Mouse (Mus musculus): ENCODE data around the gene Dynll2. TPM values are rescaled to one million over a fixed set of nuclear protein-coding genes. Genes with fewer than 3 reads are reported as not detected.
A peak's percentile ranks its signal among the peaks of the same experiment; 100 is the strongest.
"Not testable (repeated sequence)": the region's sequence is repeated elsewhere in the genome, so short reads cannot be mapped to it uniquely, and the experiment has no call there.

Gene Dynll2
- total RNA-seq, 2 experiments from 2014 or later, result 17.3 to 20.9 TPM

DNA sequence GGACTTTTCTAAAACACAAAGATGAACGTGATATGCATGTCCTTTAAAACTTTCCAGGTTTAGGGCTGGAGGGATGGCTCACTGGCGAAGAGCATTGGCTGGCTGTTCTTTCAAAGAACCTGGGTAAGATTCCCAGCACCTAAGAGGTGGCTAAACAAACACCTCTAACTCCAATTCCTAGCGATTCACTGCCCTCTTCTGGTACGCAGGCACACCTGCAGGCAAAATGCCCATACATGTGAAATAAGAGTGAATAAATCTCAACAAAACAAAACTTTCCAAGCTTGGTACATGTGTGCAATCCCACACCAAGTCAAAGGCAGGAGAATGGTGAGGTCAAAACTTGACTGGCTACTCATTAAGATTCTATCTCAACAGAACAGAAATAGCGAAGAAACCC lies 12.4 kb upstream of the Dynll2 start:
- no peak for ATAC-seq (replicated peaks; ENCODE audit: poor library complexity, severe bottlenecking)

DNA sequence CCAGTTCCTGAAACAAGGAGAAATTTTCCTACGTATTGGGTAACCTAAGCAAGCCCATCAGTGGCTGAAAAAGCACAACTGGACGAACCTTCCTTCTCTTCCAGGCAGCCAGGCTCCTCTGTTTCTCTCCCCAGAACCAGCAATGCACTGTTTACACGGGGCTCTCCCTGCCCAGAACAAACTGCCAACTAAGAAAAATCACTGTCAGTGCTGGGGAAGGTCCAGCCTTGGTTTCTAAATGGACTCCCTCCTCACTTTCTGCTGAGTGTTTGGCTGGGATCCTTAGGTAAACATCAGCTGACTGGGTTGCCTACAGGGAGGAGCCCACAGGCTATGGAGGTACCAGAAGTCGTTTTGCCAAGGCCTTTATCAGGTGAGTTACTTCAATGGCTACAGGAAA lies 4.5 kb upstream of the Dynll2 start:
- ATAC-seq (replicated peaks; ENCODE audit: poor library complexity, severe bottlenecking), result no peak

DNA sequence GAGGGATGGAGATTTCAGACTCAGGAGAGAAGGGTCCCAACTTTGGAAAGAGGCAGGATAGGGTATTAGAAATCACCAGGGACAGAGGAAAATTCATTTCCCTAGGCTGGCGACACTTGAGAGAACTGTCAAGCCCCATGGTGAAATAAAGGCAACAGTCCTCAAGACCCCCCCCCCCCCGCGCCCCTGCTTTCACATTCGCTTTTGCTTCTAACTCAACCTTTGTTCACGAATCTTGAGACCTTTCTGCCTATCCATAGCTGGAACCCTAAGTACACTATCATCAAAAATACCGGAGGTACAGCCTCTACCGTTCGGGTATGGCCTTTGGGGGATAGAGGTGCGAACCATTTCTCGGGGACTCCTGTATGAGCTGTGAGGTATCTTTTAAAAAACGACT lies 528 bp upstream of the Dynll2 start:
- no peak for ATAC-seq (replicated peaks; ENCODE audit: poor library complexity, severe bottlenecking)

DNA sequence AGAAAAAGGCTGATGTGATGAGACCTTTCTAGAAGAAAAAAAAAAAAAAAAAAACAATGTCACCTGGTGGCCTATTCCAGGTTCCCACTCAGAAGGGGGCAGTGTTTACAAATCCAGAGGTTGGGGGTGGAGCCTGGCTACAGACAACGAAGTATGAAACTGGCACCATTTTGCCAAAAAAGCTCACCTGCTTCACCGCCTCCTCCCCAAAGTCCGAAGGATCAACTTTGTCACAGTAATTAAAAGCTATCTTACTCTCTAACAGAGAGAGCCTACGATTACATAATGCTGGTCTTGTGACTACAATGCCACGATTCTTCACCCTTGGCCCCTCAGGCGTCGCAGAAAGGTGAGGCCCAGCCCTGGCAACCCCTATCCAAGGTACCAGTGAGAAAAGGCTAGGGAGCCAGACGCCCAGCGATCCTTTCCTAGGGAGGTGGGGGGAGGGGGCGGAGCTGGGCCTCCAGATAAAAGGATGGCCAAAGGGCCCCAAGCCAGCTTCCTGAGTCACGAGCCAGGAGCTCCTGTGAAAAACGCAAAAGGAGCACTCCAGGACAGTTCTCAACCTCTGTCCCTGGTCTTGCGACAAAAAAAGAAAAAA lies 1.1 kb downstream of the Dynll2 start:
- ATAC-seq (replicated peaks; ENCODE audit: poor library complexity, severe bottlenecking), result peak; percentile 20; the same call in 1 of the 2 replicates

DNA sequence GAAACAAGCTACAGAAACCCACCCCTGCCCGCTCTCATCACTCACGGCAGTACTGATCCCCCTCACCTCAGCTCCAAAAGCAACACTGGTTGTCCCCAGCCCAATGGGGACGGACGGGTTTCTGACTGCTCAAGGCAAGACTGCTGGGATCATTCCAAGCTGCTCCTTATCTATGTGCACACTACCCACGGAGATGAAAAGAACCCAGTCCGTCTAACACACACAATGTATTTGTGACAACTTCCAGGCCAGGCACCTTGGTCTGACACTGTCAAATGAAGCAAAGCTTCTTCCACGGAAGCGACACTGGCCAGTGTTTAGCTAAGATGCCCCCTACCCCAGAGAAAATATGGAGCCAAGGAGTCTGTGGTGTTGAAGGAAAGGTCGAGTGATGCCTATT lies 1.7 kb downstream of the Dynll2 start:
- no peak for ATAC-seq (replicated peaks; ENCODE audit: poor library complexity, severe bottlenecking)

DNA sequence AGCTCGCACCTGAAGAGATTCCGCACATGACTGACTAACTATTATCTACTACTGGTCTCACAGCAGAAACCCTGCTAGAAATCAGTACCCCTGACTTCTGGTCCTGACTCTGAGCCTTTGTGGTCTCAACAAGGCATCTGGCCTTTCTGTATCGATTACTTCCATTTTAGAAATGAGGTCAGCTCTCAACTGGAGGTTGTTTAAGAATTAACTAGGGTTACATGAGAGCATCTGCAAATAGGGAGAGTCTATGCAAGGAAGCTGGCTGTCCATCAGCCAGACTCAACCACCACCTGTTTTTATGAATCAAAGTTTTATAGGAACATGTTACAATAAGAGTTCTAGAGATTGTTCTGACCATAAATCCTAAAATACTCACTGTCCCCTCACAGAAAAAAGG lies 2.8 kb downstream of the Dynll2 start:
- ATAC-seq (replicated peaks; ENCODE audit: poor library complexity, severe bottlenecking), result no peak

DNA sequence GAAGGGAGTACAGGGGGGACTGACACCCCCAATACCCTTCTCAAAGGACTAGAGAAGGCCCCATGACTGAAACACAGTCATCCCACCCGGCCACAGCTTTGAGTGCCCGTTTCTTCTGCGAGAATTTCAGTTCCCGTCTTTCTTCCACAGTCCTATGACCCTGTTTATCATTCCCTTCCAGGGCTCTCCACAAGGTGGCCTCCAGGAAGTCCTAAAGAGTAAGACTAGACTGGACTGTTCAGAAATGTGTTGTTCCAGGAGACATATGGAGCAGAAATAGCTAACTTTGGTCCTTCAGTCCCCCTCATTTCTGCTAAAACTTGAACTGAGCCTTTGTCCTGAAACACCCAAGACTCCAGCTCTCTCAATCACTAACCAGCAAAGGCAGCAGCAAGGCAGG lies 8.4 kb downstream of the Dynll2 start:
- no peak for ATAC-seq (replicated peaks; ENCODE audit: poor library complexity, severe bottlenecking)

DNA sequence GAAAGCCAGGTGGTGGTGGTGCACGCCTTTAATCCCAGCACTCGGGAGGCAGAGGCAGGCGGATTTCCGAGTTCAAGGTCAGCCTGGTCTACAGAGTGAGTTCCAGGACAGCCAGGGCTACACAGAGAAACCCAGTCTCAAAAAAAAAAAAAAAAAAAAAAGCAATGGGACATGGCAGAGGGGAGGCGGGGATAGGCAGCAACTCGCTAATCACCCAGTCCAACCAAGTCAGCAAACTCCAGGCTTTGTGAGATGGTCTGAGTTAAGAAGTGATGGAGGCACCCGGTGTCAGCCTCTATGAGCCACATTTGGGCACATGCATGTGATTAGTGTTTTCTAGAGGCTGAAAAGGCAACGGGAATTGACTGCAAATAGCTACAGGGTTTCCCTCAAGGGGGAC lies 10.3 kb downstream of the Dynll2 start:
- ATAC-seq (replicated peaks; ENCODE audit: poor library complexity, severe bottlenecking), result not testable (repeated sequence)

DNA sequence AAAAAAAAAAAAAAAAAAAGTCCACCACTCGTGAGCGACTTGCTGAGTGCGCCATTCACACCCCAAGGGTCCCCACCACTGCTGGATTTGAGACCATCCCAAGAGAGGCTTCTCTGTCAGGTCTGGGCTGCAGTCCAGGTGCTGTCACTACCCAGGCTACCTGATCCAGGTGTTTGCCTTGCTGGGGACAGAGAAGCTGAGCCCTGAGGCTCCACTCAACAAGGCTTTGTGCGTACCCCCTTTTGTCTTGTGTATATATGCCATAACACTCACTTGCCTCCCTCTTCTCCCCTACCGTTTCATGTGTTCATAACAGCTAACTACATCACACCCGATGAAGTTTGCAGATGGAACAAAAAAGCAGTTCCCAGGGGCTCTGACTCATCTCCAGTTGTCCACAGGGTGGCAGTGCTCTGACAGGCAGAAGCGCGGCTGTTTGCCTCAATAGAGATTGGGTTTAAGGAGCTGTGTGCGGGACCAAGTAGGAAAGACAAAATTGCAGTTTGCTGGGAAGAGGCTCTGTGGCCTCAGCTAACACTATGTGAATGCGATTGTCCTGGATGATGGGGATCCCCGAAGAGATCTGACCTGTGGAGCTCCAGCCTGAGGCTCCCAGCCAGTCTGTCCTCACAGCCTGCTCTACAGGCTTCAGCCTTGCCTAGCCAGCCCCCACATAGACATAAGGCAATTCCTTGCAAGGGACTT lies 12.7 kb downstream of the Dynll2 start:
- ATAC-seq (replicated peaks; ENCODE audit: poor library complexity, severe bottlenecking), result peak; percentile 70

DNA sequence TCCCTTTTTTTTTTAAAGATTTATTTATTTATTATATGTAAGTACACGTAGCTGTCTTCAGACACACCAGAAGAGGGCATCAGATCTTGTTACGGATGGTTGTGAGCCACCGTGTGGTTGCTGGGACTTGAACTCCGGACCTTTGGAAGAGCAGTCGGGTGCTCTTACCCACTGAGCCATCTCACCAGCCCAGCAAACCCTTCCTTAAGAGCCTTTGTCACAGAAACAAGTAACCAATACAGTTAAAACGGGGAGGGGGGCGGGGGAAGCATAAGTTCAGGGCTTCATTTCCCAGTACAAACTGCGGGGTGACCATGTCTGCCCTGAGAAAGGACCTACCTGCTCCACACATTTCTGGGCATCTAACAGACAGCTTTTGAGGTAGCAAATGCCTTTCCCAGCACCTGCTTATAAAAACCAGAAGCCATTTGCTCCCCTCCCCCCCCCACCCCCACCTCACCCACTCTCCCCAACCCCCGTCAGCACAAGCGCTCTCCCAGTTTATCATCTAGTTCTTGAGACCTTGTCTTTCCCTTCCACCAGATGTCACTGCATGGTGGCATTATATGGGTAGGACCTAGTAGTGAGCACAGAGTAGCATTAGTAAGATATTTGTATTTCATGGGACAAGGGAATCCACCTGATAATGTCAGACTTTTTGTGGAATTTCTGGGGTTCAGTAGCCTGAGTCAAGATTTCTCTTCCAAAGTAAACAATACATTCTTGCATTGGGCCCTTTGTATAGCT lies 13.6 kb downstream of the Dynll2 start:
- no peak for ATAC-seq (replicated peaks; ENCODE audit: poor library complexity, severe bottlenecking)

DNA sequence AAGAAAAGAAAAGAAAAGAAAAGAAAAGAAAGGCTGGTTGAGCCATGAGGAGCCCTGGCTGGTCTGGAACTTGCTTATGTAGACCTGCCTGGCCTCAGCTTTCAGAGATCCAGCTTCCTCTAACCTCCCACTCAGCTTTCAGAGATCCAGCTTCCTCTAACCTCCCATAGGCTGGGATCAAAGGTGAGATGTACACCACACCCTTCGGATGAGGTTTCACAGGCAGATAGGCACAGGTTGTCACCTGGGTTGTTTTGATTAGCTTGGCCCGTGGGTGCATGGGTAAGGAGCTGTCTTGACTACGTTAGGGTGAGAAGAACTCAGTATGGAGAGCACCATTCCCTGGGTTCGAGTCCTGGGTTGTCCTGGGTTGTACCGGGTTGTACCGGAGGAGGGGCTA lies 14.5 kb downstream of the Dynll2 start:
- ATAC-seq (replicated peaks; ENCODE audit: poor library complexity, severe bottlenecking), result no peak

DNA sequence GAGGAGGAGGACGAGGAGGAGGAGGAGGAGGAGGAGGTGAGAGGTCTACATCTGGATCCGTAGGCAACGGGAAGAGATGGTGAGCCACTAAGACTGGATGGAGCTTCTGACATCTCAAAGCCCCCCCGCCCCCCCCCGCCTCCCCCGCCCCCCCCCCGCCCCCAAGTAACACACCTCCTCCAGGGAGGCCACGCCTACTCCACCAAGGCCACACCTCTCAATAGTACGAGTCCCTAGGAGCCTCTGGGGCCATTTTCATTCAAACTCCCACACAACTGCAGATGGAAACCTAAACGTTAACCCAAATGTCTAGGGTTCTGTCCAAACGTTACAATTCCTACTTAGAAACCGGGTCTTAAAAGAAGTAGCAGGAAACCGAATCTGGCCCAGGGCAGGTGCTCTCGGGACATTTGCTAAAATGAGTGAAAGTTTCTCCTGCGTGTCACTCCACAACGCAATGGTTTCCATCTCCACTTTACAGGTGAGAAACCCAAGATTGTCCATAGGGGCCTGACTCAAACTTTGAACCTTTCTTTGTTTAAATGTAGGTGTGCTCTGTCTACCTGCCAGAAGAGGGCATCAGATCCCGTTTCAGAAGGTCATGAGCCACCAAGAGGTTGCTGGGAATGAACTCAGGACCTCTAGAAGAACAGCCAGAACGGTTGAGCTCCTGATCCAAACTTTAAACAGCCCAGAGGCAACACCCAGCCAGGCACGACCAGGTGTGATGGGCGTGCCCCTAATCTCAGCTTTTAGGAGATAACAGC lies 18.8 kb downstream of the Dynll2 start:
- ATAC-seq (replicated peaks; ENCODE audit: poor library complexity, severe bottlenecking), result no peak

DNA sequence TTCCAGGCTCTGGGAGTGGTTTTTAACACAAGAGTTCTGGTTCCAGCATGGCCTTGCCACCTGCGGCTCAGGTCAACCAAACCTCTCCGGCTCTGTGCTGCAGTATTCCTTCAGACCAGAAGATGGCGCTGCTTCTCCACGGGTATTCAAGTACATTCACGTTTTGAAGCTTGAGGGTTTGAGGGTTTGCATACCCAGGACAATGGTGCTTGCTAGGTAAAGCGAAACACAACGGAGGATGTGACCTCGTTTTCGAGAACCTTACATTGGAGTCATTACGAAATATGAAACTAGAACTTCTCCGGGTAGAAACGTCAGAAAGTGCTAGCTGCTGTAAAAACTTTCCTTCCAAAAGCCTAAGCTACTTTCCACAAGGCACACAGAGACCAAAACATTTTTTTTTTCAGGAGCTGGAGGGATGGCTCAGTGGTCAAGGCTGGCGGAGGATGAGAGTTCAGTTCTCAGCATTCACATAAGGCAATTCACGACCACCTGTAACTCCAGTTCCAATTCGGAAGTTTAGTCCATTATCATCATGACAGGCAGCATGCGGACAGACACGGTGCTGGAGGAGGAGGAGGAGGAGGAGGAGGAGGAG lies 19.5 kb downstream of the Dynll2 start:
- ATAC-seq (replicated peaks; ENCODE audit: poor library complexity, severe bottlenecking), result peak; percentile 94

DNA sequence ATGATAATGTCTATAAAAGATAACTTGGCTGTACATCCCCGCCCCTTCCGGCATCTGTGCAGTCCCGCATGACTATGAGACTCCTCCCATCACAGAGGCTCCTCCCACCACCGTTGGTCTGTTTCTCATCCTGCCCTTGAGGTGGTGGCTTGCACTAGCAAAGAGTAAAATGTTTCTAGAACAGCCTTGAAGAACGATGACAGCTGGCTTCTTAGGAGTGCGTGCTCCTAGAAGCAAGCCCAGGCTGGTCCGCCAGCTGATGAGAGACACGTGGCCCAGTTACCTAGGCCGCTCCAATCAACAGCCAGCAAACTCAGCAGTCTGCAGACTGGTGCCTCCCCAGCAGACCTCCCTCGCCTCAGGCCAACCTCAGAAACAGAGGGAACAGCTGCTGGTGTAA lies 21.1 kb downstream of the Dynll2 start:
- no peak for ATAC-seq (replicated peaks; ENCODE audit: poor library complexity, severe bottlenecking)

DNA sequence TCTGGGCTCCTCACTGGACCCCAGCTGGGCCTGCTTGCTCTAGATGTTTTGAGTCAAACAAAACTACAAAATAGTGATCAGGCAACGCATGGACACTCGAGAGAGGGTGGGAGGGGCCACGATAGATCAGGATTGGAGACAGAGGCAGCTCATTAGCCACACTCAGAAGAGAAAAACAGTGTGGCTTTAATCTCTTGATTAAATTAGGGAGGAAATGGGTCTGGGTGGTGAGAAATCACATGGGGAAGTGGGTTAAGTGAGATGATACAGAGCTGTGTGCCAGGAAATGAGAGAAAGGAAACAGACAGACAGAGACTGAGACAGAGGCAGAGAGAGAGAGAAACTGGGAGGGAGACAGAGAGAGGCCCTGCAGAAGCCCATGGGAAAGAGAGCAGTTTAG lies 22.0 kb downstream of the Dynll2 start:
- ATAC-seq (replicated peaks; ENCODE audit: poor library complexity, severe bottlenecking), result no peak

DNA sequence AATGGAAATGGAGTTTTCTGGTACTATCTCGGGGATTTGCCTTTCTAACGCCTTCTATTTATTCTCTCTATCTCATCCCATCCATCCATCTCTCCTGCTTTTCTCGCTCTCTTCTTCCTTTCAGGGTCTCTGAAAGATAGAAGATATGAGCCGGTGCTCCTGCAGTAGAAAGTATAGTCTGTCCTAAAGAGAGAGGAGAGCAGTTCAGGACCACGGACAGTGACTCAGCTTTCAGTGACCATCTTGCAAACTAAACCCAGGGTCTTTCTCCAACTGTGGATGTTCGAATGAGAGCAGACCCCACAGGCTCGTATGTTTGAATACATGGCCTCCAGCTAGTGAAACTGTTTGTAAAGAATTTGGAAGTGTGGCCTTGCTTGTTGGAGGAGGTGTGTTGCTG lies 30.3 kb downstream of the Dynll2 start:
- 0 out of 2 replicates have a peak, but pooled peaks have one; percentile 35 for ATAC-seq (replicated peaks; ENCODE audit: poor library complexity, severe bottlenecking)

DNA sequence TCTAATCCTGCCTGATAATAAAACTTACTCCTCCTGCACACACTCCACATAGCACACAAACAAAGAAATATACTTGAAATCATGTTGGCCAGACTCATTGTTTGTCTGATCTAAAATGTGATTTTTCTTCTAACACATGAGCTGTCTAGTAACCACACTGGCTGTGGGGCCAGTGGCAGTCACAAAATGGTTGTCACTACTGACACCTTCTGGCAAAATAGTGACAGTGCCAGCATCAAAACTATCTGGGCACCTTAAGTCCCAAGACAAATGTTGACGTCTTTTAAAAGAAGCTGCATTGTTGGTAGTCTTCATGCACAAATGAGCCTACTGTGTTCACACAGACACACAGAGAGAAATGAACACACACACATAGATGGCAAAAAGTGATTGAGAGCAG lies 32.2 kb downstream of the Dynll2 start:
- ATAC-seq (replicated peaks; ENCODE audit: poor library complexity, severe bottlenecking), result no peak

DNA sequence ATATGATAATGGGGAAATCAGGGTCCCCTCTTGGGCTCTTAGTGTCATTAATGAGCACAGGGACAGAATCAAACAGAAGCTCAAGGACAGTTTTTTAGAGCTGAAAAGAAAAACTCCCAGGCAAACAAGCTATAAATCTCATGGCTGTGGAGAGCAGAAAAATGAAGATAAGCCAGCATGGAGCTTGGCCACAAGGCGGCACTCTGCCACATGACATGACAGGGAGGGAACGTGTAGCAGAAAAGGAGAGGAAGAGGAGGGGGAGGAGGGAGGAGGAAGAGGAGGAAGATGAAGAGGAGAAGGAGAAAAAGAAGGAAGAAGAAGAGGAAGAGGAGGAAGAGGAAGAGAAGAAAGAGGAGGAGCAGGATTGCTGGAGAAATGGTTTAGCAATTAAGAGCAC lies 37.3 kb downstream of the Dynll2 start:
- no peak for ATAC-seq (replicated peaks; ENCODE audit: poor library complexity, severe bottlenecking)

DNA sequence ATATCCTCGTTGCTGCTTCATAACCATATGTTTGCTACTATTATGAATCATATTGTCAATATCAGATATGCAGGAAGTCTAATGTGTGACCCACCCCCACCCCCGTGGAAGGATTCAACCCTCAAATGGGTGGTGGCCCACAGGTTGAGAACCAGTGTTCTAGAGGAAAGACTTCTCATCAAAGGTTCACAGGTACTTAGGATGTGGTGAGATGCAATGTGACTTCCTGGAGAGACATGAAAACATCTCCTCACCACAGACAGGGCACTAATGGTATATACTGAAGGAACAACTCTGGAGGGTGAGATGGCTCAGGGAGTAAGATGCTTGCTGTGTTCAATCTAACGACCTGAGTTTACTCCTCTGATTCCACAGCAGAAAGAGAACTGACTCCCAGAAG lies 51.9 kb downstream of the Dynll2 start:
- ATAC-seq (replicated peaks; ENCODE audit: poor library complexity, severe bottlenecking), result no peak

DNA sequence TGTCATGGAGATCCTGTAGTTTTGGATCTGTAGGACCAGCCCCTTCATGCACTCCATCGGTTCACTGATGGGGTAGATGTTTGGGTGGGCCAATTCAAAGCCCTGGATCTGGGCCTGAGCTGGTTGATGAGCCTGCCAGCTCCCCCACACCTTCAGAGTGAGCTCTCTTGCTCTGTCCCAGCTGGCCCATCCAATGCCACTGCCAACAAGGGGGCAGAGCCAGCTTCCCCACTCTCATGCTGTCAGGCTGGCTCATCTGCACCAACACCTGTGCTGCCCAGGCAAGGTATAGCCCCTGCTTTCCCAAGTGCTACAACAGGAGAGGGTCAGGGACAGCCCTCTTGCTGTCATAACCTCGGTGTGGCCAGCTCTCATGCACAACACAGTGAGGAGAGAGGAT lies 53.6 kb downstream of the Dynll2 start:
- no peak for ATAC-seq (replicated peaks; ENCODE audit: poor library complexity, severe bottlenecking)

DNA sequence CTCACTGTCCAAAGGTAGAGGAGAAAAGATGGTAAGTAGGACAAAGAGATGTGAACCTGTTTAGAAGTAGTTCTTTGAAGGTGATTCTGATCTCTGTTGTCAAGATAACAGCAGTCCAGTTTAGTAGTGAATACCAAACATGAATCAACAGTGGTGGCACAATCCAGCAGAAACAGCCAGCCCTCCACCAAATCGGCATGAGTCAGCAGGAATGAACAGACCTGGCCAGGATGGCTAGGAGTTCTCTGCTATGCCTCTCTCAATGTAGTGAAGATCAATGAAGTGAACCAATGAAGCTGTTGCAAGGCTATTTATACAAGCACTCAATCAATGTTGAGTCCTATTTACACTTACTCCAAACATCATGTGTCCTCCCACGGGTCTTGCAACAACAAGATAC lies 57.0 kb downstream of the Dynll2 start:
- ATAC-seq (replicated peaks; ENCODE audit: poor library complexity, severe bottlenecking), result no peak

Data from granulocyte monocyte progenitor cell, adult 5-6 weeks (primary cell).